Mouse (Mus musculus) layer of hippocampus, adult 8-10 months (tissue): ENCODE measurements around the gene Gprin2. TPM values are rescaled to one million over a fixed set of nuclear protein-coding genes. Genes with fewer than 3 reads are reported as not detected.
A peak's percentile ranks its signal among the peaks of the same experiment; 100 is the strongest.

Experiments
- DNase-seq, 2 experiments: peaks; one replicate each; pipeline ENCODE4 v3.0.0; 2022; ENCODE audit warnings: low spot score in 2 of 2
- total RNA-seq, 4 experiments: library from RNA; stranded (reverse); gene quantifications; 2 replicates each; pipeline ENCODE4 v1.2.4; 2022

Gprin2 gene
- total RNA-seq, 4 experiments from 2014 or later, result 1.2 to 3.0 (median 2.2) TPM

GRCm38 (mm10) chr14:34207996-34208395 is 6.5 kb upstream of the Gprin2 start:
- no peak for DNase-seq

- no peak for DNase-seq
These were observed 669 bp downstream of the Gprin2 start for GRCm38 (mm10) chr14:34200738-34201230.

- DNase-seq, result no peak
These were observed 4.7 kb downstream of the Gprin2 start for GRCm38 (mm10) chr14:34196706-34197105.

- DNase-seq, result no peak
These were observed 6.0 kb downstream of the Gprin2 start for GRCm38 (mm10) chr14:34195466-34195865.

GRCm38 (mm10) chr14:34193879-34194278 is 7.6 kb downstream of the Gprin2 start:
- DNase-seq, result no peak

- DNase-seq, result no peak
These were observed 11.1 kb downstream of the Gprin2 start for GRCm38 (mm10) chr14:34190361-34190760.

- no peak for DNase-seq
These were observed 12.8 kb downstream of the Gprin2 start for GRCm38 (mm10) chr14:34188629-34189028.

- no peak for DNase-seq
These were observed 18.4 kb downstream of the Gprin2 start for GRCm38 (mm10) chr14:34183101-34183500.

GRCm38 (mm10) chr14:34179351-34179750 is 22.1 kb downstream of the Gprin2 start:
- peak; percentile 76 to 78 for DNase-seq

GRCm38 (mm10) chr14:34171107-34171506 is 30.3 kb downstream of the Gprin2 start:
- DNase-seq, result no peak

GRCm38 (mm10) chr14:34155752-34156151 is 45.7 kb downstream of the Gprin2 start:
- no peak for DNase-seq

- peak in 1 of 2 experiments; percentile 11 for DNase-seq
These were observed 46.7 kb downstream of the Gprin2 start for GRCm38 (mm10) chr14:34154601-34155337.

- DNase-seq, result no peak
These were observed 49.1 kb downstream of the Gprin2 start, which contains the start of gene Npy4r for GRCm38 (mm10) chr14:34152342-34152741. Npy4r (minus strand) TSS chr14:34152489.

GRCm38 (mm10) chr14:34142915-34143314 is 58.5 kb downstream of the Gprin2 start:
- DNase-seq, result no peak

- no peak for DNase-seq
These were observed 59.1 kb downstream of the Gprin2 start for GRCm38 (mm10) chr14:34142316-34142715.

- no peak for DNase-seq
These were observed 61.5 kb downstream of the Gprin2 start for GRCm38 (mm10) chr14:34139671-34140664.

Other genes starting within 250 kb of the Gprin2 start
- gene Rbp3, start 247.7 kb downstream of the Gprin2 start, total RNA-seq, result 1 to 10 TPM in 1 of 4 experiments, under 1 TPM in 1, not detected in 2; 0.06 to 1.0 TPM
- 1 to 10 TPM; 3.7 to 5.1 (median 4.3) TPM for gene Zfp488, start 222.9 kb downstream of the Gprin2 start, total RNA-seq
- not detected for gene Gm30083, start 186.5 kb downstream of the Gprin2 start, total RNA-seq
- gene Gm5460, start 184.9 kb downstream of the Gprin2 start, total RNA-seq, result not detected
- not detected for gene Antxrl, start 148.9 kb downstream of the Gprin2 start, total RNA-seq
- gene Anxa8, start 115.7 kb downstream of the Gprin2 start, total RNA-seq, result 1 to 10 TPM in 2 of 4 experiments, under 1 TPM in 2; 0.43 to 1.6 (median 1.0) TPM
- not detected for gene A630023A22Rik, start 98.9 kb downstream of the Gprin2 start, total RNA-seq
- not detected for gene Npy4r, start 49.2 kb downstream of the Gprin2 start, total RNA-seq
- gene Syt15, start 17.9 kb upstream of the Gprin2 start, total RNA-seq, result under 1 TPM; 0.43 to 1.00 (median 0.59) TPM
- gene Shld2, start 108.8 kb upstream of the Gprin2 start, total RNA-seq, result 10 to 100 TPM; 11.4 to 14.1 (median 12.8) TPM
- gene Glud1, start 109.1 kb upstream of the Gprin2 start, total RNA-seq, result 100 to 1,000 TPM; 294 to 321 (median 311) TPM
- gene Fam25c, start 153.8 kb upstream of the Gprin2 start, total RNA-seq, result not detected
- gene Sncg, start 173.1 kb upstream of the Gprin2 start, total RNA-seq, result 1 to 10 TPM; 4.2 to 7.4 (median 4.9) TPM
- 1 to 10 TPM; 4.8 to 6.0 (median 5.0) TPM for gene Mmrn2, start 173.8 kb upstream of the Gprin2 start, total RNA-seq